Mouse (Mus musculus) 3134 (cell line): ENCODE data around the gene Trak2.
A peak's percentile ranks its signal among the peaks of the same experiment; 100 is the strongest.
"Not testable (repeated sequence)": the region's sequence is repeated elsewhere in the genome, so short reads cannot be mapped to it uniquely, and the experiment has no call there.

Experiments
- DNase-seq: peaks from one replicate; pipeline ENCODE4 v3.0.0-alpha.2; 2011; ENCODE audit warnings: low spot score; ENCODE audit not compliant: insufficient read length; ENCODE audit errors: extremely low read depth

Trak2 gene

DNA sequence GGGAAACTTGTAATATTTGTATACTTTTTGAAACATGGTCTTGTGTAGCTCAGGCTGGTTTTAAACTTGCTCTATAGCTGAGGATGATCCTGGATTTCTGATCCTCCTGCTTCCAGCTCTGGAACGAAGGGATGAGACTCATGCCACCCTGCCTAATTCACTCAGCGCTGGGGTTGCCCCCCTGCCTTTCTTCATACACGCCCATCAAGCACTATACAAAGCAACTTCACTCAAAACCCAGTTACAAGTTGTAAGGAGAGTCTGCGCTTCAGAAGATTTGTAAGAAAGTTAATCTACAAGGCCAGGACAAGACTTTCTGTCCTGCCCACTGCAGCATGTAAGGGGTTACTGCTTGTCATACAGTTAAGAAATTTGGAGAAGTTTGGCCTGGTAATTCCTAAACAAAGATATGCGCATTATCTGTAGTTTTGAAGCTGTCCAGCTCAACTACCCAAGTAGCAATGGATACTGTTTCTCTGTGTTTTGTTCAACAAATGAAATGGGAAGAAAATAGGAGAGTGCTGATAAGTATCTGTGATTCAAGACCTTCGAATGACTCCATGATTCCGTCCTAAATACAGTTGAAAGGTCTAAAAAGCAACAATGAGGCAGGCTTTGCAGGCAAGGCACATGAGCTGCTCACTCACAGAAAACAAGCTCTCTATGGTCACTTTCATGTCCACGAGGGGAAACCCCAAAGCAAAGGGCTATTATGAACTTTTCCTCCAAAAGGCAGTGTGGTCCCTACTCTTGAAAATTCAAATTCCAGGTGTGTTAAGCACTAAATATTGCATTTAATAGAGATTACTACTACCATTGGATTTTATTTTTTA lies 18.4 kb downstream of the Trak2 start:
- no peak for DNase-seq

GRCm38 (mm10) chr1:58953686-58954434 lies 19.4 kb downstream of the Trak2 start:
- no peak for DNase-seq

DNA sequence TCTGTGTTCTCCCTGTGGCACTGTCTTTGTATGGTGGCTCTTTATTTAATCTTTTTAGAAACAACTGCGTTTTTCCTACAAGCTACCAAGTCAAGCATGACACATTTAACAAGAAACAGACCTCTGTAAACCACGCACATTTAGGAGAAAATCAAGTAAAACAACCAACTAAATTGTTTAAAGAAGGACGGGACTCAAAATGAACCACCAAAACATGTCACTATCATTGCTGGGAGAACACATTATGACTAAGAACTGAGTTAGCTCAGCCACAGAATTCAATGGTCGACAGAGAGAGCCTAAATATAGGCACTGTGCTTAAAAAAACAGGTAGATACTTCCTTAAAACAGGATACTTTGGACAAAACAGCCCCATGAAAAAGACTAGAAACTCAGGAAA lies 20.2 kb downstream of the Trak2 start:
- no peak for DNase-seq

GRCm38 (mm10) chr1:58952526-58952925 lies 20.7 kb downstream of the Trak2 start:
- no peak for DNase-seq

- no peak for DNase-seq
These were observed 21.4 kb downstream of the Trak2 start for GRCm38 (mm10) chr1:58951841-58952240.

DNA sequence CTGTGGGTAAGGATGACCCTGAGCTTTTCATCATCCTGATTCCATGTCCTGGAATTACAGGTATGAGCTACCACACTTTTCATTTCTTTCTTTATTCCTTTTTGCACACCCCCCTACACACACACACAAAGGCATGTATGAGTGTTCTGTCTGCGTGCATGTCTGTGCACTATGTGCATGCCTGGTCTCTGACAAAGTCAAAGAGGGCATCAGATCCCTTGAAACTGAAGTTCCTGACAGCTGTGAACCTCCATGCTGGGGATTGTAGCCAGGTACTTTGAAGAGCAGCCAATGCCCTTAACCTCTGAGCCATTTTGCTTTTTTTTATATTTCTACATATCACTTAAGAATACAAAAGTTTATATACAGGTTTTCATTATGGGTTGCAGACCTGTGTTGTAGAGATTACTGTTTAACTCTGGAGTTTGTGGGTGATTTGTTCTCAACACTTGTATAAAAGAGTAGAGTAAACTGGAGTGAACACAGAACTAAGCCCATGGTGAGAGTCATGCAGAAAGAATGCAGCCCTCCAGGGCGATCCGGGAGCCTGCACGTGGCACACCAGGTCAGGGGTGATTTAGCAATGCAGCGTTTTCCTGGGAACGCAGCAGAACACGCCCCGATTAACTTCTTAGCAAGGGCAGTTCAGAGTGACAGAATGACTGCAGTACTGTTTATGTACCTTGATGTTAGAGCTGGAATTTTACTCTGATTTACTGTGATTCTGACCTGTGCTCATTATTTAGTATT lies 22.2 kb downstream of the Trak2 start:
- DNase-seq: peak; percentile 58

- DNase-seq: no peak
These were observed 23.6 kb downstream of the Trak2 start for GRCm38 (mm10) chr1:58949561-58950106.

GRCm38 (mm10) chr1:58946718-58947117 lies 26.5 kb downstream of the Trak2 start:
- no peak for DNase-seq

- no peak for DNase-seq
These were observed 27.1 kb downstream of the Trak2 start for GRCm38 (mm10) chr1:58945960-58946670.

DNA sequence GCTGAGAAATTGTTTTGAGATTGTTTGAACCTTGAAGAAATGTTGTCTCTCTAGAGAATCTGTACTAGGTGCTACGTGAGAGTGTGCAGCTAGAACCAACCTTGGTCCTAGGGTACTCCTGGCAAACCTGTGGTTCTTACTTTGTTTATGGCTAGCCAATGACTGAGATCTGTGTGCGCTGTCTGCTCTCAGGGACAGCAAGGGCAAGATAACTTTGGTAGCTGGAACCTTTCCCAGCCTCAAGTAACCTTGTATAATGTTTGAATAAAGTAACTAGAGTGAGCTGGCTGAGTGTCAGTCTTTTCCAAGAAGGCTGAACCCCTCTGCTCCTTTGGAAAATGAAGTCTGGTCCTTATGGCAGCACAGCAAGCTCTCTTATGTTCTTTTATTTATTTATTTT lies 27.7 kb downstream of the Trak2 start:
- DNase-seq: no peak

DNA sequence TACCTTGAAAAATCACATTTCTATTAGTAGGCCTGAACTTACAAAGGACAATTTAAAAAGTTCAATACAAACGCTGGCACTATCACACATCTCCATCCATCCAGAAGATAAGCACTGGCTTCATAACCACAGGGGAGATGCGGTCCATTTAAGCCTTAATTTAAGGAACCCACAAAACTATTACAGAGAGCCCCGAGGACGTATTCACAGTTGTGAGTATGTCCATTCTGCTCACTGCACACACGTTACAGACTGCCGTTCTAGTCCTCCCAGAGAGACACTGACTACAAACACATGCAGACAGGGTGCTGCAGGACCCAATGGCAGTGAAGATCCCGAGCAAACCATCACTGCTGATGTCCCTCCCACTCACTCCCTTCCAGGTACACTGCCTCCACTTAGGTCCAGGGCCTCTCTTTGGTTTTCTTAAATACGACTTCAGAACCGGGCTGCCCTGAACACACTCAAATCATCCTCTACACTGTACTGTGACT lies 35.6 kb downstream of the Trak2 start:
- DNase-seq: no peak

DNA sequence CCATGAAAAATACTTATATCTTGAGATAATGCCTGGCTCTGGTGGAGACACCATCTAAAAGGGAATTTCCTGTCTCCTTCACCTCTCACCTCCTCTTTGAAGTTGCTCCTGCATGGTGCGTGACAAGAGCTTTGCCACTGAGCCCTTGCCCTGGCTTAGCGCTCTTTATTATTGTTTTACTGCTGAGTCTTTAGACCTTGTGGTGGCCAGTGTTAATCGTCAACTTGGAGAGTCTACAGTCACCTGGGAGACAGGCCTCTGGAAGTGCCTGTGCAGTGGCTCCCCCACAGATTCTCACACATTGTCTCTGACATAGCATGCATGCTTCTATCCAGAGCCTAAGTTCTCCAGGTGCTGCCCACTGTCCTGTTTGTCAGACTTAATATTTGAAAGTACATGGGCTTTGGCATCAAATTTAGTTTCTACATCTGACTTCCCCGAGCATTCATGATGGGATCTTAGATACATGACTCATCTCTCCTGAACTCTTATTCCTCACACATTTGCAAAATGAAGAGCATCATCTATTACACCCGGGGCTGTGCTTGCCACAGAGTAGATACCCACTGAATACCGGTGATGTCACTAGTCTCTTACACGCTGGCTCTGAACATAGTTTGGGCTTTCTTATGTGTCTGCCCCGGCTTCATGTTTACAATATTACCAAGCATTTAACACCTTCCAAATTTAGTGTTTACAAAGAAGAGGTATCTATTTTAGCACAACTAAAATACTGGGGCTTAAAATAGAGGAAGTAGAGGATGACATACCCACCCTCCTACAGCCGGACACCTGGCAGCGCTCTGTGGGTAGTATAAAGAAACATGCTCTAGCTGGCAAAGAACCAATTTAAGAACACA lies 36.3 kb downstream of the Trak2 start:
- DNase-seq: no peak

GRCm38 (mm10) chr1:58926664-58927063 lies 46.6 kb downstream of the Trak2 start:
- DNase-seq: no peak

- no peak for DNase-seq
These were observed 55.7 kb downstream of the Trak2 start for GRCm38 (mm10) chr1:58917566-58917965.

DNA sequence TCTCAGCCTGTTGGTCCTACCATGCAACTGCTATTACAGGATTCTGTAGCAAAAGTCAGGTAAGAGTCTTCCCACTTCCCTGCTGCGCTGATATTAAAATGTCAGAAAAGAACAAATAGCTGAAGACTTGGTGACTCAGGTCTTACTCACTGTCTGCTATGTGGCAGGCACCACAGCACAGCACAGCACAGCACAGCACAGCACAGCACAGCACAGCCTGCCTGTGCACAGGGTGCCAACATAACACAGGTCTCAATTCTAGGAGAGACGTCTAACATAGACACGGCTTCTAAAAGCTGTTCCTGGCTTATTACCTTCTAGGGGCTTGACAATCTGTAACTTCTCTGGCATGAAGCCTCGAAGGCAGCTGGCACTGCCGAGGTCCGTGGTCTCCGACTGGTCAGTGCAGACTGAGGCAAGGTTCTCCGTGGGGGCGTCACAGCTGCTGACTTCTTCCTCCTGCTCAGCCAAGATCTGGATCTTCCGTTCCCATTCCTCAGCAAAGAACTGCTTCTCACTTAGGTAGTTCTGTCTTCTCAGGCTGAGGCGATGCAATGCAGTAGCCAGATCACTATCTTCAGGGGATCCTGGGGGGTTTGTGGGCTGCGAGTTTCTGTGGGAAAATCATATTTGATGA lies 63.5 kb downstream of the Trak2 start:
- DNase-seq: peak; percentile 34

- DNase-seq: no peak
These were observed 69.5 kb downstream of the Trak2 start for GRCm38 (mm10) chr1:58903681-58904080.

DNA sequence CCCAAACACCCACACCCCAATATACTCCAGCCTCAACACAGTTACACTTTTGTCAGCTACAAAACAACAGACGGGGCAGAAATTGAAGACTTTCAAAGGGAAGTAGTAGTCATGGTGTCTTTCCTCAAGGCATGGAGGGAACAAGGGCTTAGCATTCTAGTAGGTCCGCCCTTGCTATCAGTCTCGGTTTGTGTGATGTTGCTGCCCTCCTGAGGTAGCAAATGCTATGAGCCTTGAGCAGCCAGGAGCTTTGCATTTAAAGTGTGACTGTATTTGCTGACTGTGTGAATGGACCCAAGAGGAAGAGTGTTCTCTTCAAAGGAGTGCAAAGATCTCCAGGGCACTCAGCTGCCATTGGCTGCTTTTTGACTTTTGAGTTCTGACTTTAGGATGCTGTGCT lies 75.7 kb downstream of the Trak2 start:
- DNase-seq: not testable (repeated sequence)

- not testable (repeated sequence) for DNase-seq
These were observed 80.8 kb downstream of the Trak2 start for GRCm38 (mm10) chr1:58892386-58892785.
